Mouse (Mus musculus) limb, embryonic 14.5 days (tissue): ENCODE measurements around the gene Neo1. TPM values are rescaled to one million over a fixed set of nuclear protein-coding genes. Genes with fewer than 3 reads are reported as not detected.

Experiments
- ATAC-seq: fragments of 200-750 bp; cut with Nextera tagmentation; 2 replicates; pipeline ENCODE4 v1.8.0; 2017; ENCODE audit warnings: low read depth, moderate number of reproducible peaks, moderate TSS enrichment; ENCODE audit not compliant: low FRiP score
- DNase-seq: peaks from one replicate; pipeline ENCODE4 v3.0.0-alpha.2; 2015; ENCODE audit warnings: low spot score
- H3K27ac ChIP-seq: fragments of 300-500 bp; sonication (generic); replicated peaks from 2 replicates; pipeline ENCODE4 v1.5.1; 2014; ENCODE audit warnings: low read depth, mild to moderate bottlenecking, low read length, moderate library complexity, mixed read lengths
- H3K27me3 ChIP-seq: fragments of 300-500 bp; sonication (generic); 2 replicates; pipeline ENCODE4 v1.6.1; 2014; ENCODE audit warnings: low read length, mixed read lengths; ENCODE audit not compliant: control insufficient read depth, insufficient read depth
- H3K36me3 ChIP-seq: fragments of 300-500 bp; sonication (generic); 2 replicates; pipeline ENCODE4 v1.6.1; 2014; ENCODE audit warnings: mild to moderate bottlenecking, low read length, moderate library complexity, mixed read lengths; ENCODE audit not compliant: control insufficient read depth, insufficient read depth
- H3K4me1 ChIP-seq: fragments of 300-500 bp; sonication (generic); 2 replicates; pipeline ENCODE4 v1.6.1; 2014; ENCODE audit warnings: antibody characterized with exemption, low read length, mixed read lengths; ENCODE audit not compliant: control insufficient read depth, insufficient read depth
- H3K4me2 ChIP-seq: fragments of 300-500 bp; sonication (generic); replicated peaks from 2 replicates; pipeline ENCODE4 v1.6.1; 2014; ENCODE audit warnings: low read depth, mild to moderate bottlenecking, low read length, moderate library complexity; ENCODE audit not compliant: severe bottlenecking
- H3K4me3 ChIP-seq: fragments of 300-500 bp; sonication (generic); replicated peaks from 2 replicates; pipeline ENCODE4 v1.5.1; 2014; ENCODE audit warnings: low read length
- H3K9ac ChIP-seq: fragments of 300-500 bp; sonication (generic); 2 replicates; pipeline ENCODE4 v1.6.1; 2014; ENCODE audit warnings: mild to moderate bottlenecking, low read depth, low read length, moderate library complexity; ENCODE audit not compliant: severe bottlenecking
- H3K9me3 ChIP-seq: fragments of 300-500 bp; sonication (generic); 2 replicates; pipeline ENCODE4 v1.6.1; 2016; ENCODE audit warnings: low read length; ENCODE audit not compliant: control insufficient read depth
- POLR2A ChIP-seq: fragments of 200-500 bp; IDR thresholded peaks from 2 replicates; pipeline ENCODE4 v1.8.0; 2012; ENCODE audit warnings: inconsistent platforms, mild to moderate bottlenecking, moderate library complexity, borderline replicate concordance; ENCODE audit not compliant: insufficient read depth, insufficient read length; ENCODE audit errors: extremely low read depth
- WGBS: fragments of 180-500 bp; shearing (Covaris S2); extraction: QIAGEN DNeasy Blood & Tissue Kit; methylation state at CpG from one replicate; pipeline ENCODE4 v1.1.7; 2014; 5-methylcytosine and 5-hydroxymethylcytosine counted together
- polyA plus RNA-seq, 2 experiments: library from polyadenylated mRNA; depleted of rRNA in 1 of 2; stranded (reverse) in 1 of 2; unstranded in 1 of 2; fragments of >200 nt; fragmentation: Nextera tagmentation in 1 of 2; extraction: Ambion mirVana in 1 of 2; gene quantifications; 2 replicates each; pipeline versions ENCODE4 v1.2.1 to v1.2.3; 2012 to 2014

The Neo1 gene
- polyA plus RNA-seq, 2 experiments, result 57.1 to 83.5 TPM

GRCm38 (mm10) chr9:58859080-58859635, 177.1 kb downstream of the Neo1 start:
- H3K9ac ChIP-seq, result peak overlapping the region; percentile 34
- 26% methylated on average over 29 of the region's 30 CpGs for WGBS
- no peak for TF ChIP-seq POLR2A

GRCm38 (mm10) chr9:58854931-58855330, 181.3 kb downstream of the Neo1 start:
- no peaks in the 10 kb centered on the region for H3K27me3 ChIP-seq
- no peak for ATAC-seq
- H3K9ac ChIP-seq, result no peak overlapping the region
- H3K36me3 ChIP-seq, result no peaks in the 10 kb centered on the region
- WGBS, result 36% methylated on average over 3 of the region's 3 CpGs
- H3K4me2 ChIP-seq, result no peak overlapping the region
- H3K27ac ChIP-seq, result no peak overlapping the region
- no peak overlapping the region for H3K4me3 ChIP-seq
- no peaks in the 10 kb centered on the region; the same call in 1 of the 2 replicates for H3K4me1 ChIP-seq
- DNase-seq, result no peak
- no peak for TF ChIP-seq POLR2A
- no peaks in the 10 kb centered on the region for H3K9me3 ChIP-seq

More at GRCm38 (mm10) chr9:58859080-58859635, 177.1 kb downstream of the Neo1 start:
- ATAC-seq, result 0 out of 2 replicates have a peak, but pooled peaks have one; percentile 26
- H3K9me3 ChIP-seq, result no peaks in the 10 kb centered on the region
- no peaks in the 10 kb centered on the region; the same call in 1 of the 2 replicates for H3K4me1 ChIP-seq
- H3K27ac ChIP-seq, result no peak overlapping the region
- peak overlapping the region; percentile 26 for H3K4me3 ChIP-seq
- H3K4me2 ChIP-seq, result peak overlapping the region; percentile 45
- no peak for DNase-seq
- no peaks in the 10 kb centered on the region for H3K36me3 ChIP-seq
- no peaks in the 10 kb centered on the region for H3K27me3 ChIP-seq

- Histone ChIP-seq H3K4me1 (no peaks in the 10 kb centered on the region), H3K36me3 (no peaks in the 10 kb centered on the region), H3K27ac (no peak overlapping the region), H3K4me3 (no peak overlapping the region), H3K27me3 (no peaks in the 10 kb centered on the region), H3K9ac (no peak overlapping the region), H3K4me2 (no peak overlapping the region), H3K9me3 (no peaks in the 10 kb centered on the region)
- DNase-seq (no peak), ATAC-seq (no peak)
- 53% methylated on average over 13 of the region's 13 CpGs for WGBS
- TF ChIP-seq POLR2A, result no peak
These were observed 186.5 kb downstream of the Neo1 start for GRCm38 (mm10) chr9:58849576-58850315.

GRCm38 (mm10) chr9:58847676-58848075, 188.6 kb downstream of the Neo1 start:
- no peak overlapping the region for H3K4me3 ChIP-seq
- no peak for ATAC-seq
- no peaks in the 10 kb centered on the region for H3K4me1 ChIP-seq
- no peaks in the 10 kb centered on the region for H3K36me3 ChIP-seq
- no peak overlapping the region for H3K27ac ChIP-seq
- no peaks in the 10 kb centered on the region for H3K9me3 ChIP-seq
- H3K9ac ChIP-seq, result no peak overlapping the region
- no peak overlapping the region for H3K4me2 ChIP-seq
- WGBS, result 77% methylated on average over 7 of the region's 7 CpGs
- no peak for TF ChIP-seq POLR2A
- H3K27me3 ChIP-seq, result no peaks in the 10 kb centered on the region
- DNase-seq, result no peak

- H3K27me3 ChIP-seq, result no peaks in the 10 kb centered on the region
- H3K9me3 ChIP-seq, result no peaks in the 10 kb centered on the region
- no peak overlapping the region for H3K4me3 ChIP-seq
- H3K4me2 ChIP-seq, result no peak overlapping the region
- DNase-seq (no peak), ATAC-seq (no peak)
- no peaks in the 10 kb centered on the region for H3K36me3 ChIP-seq
- WGBS, result 42% methylated on average over 3 of the region's 3 CpGs
- H3K4me1 ChIP-seq, result no peaks in the 10 kb centered on the region
- H3K9ac ChIP-seq, result no peak overlapping the region
- TF ChIP-seq POLR2A, result no peak
- H3K27ac ChIP-seq, result no peak overlapping the region
These were observed 189.2 kb downstream of the Neo1 start for GRCm38 (mm10) chr9:58847008-58847407.
